Mouse (Mus musculus) CD8-positive naive resting alpha-beta T cell, adult 2 months (primary cell): Measurements from ENCODE around the gene Eif2ak2.

Experiments
- DNase-seq, 2 experiments: peaks; one replicate each; pipeline ENCODE4 v3.0.0; 2022; ENCODE audit warnings: low read depth in 2 of 2, low spot score in 2 of 2

Eif2ak2 gene

GRCm38 (mm10) chr17:78834856-78835835, 47.2 kb downstream of the Eif2ak2 start, which contains the start of the genes Heatr5b and Gpatch11:
Heatr5b (minus strand) TSS chr17:78835364.
Gpatch11 (plus strand) TSS chr17:78835567.
- DNase-seq = peak; percentile 89 to 92

- no peak for DNase-seq
Observed at GRCm38 (mm10) chr17:78824346-78824745, 58.0 kb downstream of the Eif2ak2 start.

GRCm38 (mm10) chr17:78809582-78809981, 72.8 kb downstream of the Eif2ak2 start:
- DNase-seq = no peak

- no peak for DNase-seq
Observed at GRCm38 (mm10) chr17:78809019-78809418, 73.4 kb downstream of the Eif2ak2 start.
